Mouse (Mus musculus) granulocyte monocyte progenitor cell, adult 5-6 weeks (primary cell): ENCODE measurements at regions not wholly inside any gene's neighbourhood (a gene's known extent, or its start where the extent isn't known, plus 50 kb on each side); places are given as distances from the start of the nearest gene placed in this dataset.

ENCODE experiments used
- ATAC-seq: replicated peaks from 2 replicates; pipeline ENCODE4 v1.8.0; 2016; ENCODE audit warnings: mild to moderate bottlenecking, moderate TSS enrichment, inconsistent platforms; ENCODE audit not compliant: poor library complexity, severe bottlenecking

DNA sequence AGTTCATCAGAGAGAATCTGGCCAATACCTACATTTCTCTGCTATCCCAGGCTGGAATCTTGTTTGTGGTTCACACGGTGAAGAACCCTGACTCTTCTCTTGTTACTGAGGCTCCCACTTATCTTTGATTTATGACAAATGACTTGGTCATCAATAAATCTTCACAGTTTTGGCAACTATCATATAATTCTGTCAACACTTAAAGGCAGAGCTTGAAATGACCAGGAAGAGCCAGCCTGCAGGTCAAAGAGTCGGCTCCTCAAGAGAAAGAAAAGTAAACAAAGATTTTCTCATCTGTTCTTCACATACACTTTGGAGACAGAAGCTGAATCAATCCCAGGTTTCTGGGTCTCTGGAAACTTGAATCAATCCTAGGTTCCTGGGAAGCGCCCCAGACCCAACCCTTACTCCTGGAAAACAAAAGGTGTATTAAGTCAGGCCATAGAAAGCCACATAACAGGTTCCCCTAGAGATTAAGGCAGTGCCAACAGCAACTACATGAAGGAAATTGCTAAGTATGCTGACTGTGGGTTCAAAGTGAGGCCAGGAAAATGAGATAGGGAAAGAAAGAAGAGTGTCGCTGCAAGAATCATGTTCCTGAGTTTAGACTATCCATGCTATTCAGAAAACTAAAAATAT lies 56.7 kb upstream of the Mad2l1 start:
- ATAC-seq, result no peak

DNA sequence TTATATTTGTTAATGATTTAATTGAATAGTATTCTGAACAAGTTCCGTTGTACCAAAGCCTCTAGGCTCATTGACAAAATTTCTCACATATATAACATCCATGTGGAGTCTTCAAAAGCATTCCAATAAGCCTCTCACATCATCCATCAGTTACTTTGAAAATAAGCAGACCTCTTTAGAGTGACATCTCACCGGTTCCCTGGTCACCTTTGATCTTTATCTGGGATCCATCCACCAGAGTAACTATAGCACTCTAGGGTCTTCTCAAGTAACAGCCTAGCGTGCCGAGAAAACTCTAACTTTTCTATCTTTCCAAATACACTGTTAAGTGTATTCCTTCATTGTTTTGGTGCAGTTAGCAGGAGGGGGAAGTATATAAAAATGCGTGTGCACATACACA lies 55.6 kb upstream of the Mad2l1 start:
- ATAC-seq, result no peak

DNA sequence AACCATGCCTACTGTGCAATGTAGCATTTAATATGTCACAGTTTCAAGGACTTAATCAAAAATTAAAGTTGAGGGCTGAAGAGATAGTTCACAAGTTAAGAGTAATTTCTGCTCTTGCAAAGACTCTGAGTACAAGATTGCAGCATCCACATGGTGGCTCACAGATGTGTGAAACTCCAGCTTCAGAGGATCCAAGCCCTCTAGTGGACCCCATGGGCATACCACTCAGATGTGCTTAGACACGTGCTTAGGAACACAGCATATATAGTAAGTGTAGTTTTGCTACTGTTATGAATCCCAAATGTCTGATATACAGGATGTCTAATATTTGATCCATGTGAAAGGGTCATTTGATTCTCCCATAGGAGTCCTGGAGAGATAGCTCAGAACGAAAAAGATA lies 55.0 kb upstream of the Mad2l1 start:
- ATAC-seq, result peak; percentile 90

DNA sequence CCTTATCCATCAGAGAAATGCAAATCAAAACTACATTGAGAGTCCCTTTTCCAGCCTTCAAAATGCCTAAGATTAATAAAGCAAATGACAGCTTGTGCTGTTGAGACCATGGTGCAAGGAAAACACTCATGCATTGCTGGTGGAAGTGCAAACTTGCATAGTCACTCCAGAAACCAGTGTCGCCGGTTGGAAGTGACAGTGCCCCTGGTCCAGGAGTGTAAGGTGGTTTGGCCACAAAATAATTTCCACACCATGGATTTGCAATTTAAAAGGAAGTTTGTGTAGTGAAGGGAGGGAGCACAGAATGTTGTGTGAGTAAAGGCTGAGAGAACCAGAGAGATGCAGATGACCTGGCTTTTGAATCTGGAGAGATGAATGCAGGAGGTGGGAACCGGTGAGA lies 52.4 kb upstream of the Mad2l1 start:
- peak; percentile 55 for ATAC-seq
